Comparison of ENCODE assay signal across 14 mouse cellular contexts in the genomic region with DNA sequence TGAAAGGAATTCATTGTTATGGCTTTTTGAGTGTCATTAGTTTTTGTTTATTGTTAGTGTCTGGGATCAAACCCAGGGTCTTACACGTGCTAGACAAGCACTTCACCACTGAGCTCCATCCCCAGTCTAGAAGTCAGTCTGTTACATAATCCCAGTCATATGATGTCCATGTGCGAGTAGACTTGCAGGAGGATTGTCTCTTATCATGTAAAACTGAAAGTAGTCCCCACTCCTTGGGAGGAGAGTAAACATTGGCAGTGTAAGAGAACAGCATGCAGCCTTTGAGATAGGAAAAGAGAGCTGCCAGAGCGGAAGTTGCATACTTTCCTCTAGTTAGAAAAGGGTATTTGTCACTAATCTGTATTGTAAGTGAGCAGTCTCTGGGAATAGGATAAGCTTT. TPM values are rescaled to one million over a fixed set of nuclear protein-coding genes. Genes with fewer than 3 reads are reported as not detected.
DNase-seq lines count a peak whose midpoint lies in the region.
"Had no signal": no experiment of that assay in that cellular context is flagged by ENCODE, and none has a peak within 500 bp of the region (broad histone marks: within the 10 kb centered on the region; RNA-seq: fewer than 3 reads in every experiment).

No protein-coding gene starts in this region.

- WGBS in heart, embryonic 10.5 days: 67% methylated on average over 3 of the region's 3 CpGs

- no peaks in the 10 kb centered on the region for H3K27me3 ChIP-seq in heart, embryonic 10.5 days (ENCODE audit: insufficient read depth, poor library complexity, severe bottlenecking)
- H3K27me3 ChIP-seq: CH12.LX; midbrain, embryonic 15.5 days; neural tube, embryonic 12.5 days had no signal

- H3K36me3 ChIP-seq in heart, embryonic 10.5 days: peaks cover 73% of the 10 kb centered on the region

- no peaks in the 10 kb centered on the region for H3K4me1 ChIP-seq in heart, embryonic 10.5 days
- H3K4me1 ChIP-seq: midbrain, embryonic 15.5 days; neural tube, embryonic 12.5 days had no signal

- H3K27ac ChIP-seq in heart, embryonic 10.5 days: no peak overlapping the region
- H3K27ac ChIP-seq: macrophage; midbrain, embryonic 15.5 days; neural tube, embryonic 12.5 days had no signal

- H3K4me3 ChIP-seq in heart, embryonic 10.5 days: no peak overlapping the region
- H3K4me3 ChIP-seq: midbrain, embryonic 15.5 days; neural tube, embryonic 12.5 days had no signal

- no peaks in the 10 kb centered on the region for H3K9me3 ChIP-seq in heart, embryonic 10.5 days
- H3K9me3 ChIP-seq: midbrain, embryonic 15.5 days; neural tube, embryonic 12.5 days had no signal

- DNase-seq in heart, adult 11 months: peak; percentile 97
- no peak for DNase-seq in heart, embryonic 10.5 days (ENCODE audit: low spot score)
- peak; percentile 31 for DNase-seq in testis, postnatal 14 days (ENCODE audit: low spot score)
- no peak for DNase-seq in testis, postnatal 10 days (ENCODE audit: low spot score)
- peak; percentile 5 for DNase-seq in lung, postnatal 14 days
- no peak for DNase-seq in left cerebral cortex, adult 18-20 months (ENCODE audit: low spot score in 2 of 2)
- no peak for DNase-seq in neural tube, embryonic 10.5 days (ENCODE audit: extremely low spot score, low spot score)
- no peak for DNase-seq in thymus, postnatal 36 days
- DNase-seq: cerebellum, adult 2 months; liver had no signal

RNA-seq across cellular contexts. Expression of gene Sec62, which starts 20.2 kb away (rescaled TPM):
- polyA plus RNA-seq in heart, embryonic 10.5 days (2016; fragmentation: Nextera tagmentation; extraction: Ambion mirVana): 39.4 and 47.6 TPM in 2 replicates
- total RNA-seq in left cerebral cortex, adult 18-20 months (2021): 100 to 1,000 TPM; 106 to 110 TPM

RNA-seq across cellular contexts. Expression of gene Gpr160, which starts 42.9 kb away (rescaled TPM):
- 0.33 and 0.51 TPM in 2 replicates for polyA plus RNA-seq in heart, embryonic 10.5 days (2016; fragmentation: Nextera tagmentation; extraction: Ambion mirVana)
- total RNA-seq in left cerebral cortex, adult 18-20 months (2021): under 1 TPM; 0.75 to 0.88 TPM

Comparison
In these comparisons a context has a peak if more than half of its experiments do, and no peak if none do; other contexts are left out.
1. DNase-seq: peak in heart, adult 11 months (single experiment), testis, postnatal 14 days (single experiment) and lung, postnatal 14 days (single experiment); none in heart, embryonic 10.5 days (single experiment), testis, postnatal 10 days (single experiment), left cerebral cortex, adult 18-20 months (0 of 2), neural tube, embryonic 10.5 days (single experiment) and thymus, postnatal 36 days (0 of 2).